Mouse (Mus musculus): ENCODE measurements around the gene Apol9a.

DNA sequence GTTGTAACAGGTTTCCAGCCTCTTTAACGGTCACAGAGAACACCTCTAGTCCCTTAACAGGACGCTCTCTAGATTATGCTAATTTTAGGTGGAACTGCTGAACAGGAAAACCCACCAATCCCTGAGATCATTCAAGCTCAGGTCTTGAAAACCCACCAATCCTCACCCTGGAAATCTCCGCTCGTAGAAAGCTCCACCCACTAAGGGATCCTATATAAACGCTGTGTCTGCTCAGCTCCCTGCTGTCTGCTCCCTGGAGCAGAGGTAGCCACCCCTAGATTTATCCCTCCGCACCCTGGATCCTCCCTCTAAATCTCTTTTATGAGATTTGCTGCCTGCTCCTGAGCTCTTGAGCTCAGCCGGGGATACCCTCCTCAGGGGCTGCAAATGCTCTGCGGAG is 40.3 kb downstream of the Apol9a start:
- TF ChIP-seq HCFC1 (IDR thresholded peaks at IDR 0.05; ENCODE audit: borderline replicate concordance, insufficient read depth, low read length) (no peak), ZC3H11A (IDR thresholded peaks at IDR 0.05; ENCODE audit: borderline replicate concordance, low read depth, low read length) (no peak), CHD2 (IDR thresholded peaks at IDR 0.05; ENCODE audit: low read depth, low read length) (no peak)

Data from ES-E14 (cell line).